Mouse (Mus musculus): ENCODE results near the gene Kcnh2. TPM values are rescaled to one million over a fixed set of nuclear protein-coding genes. Genes with fewer than 3 reads are reported as not detected.

Kcnh2 gene
- total and polyA plus RNA-seq, 3 experiments, result 1.3 to 12.6 (median 6.8) TPM

DNA sequence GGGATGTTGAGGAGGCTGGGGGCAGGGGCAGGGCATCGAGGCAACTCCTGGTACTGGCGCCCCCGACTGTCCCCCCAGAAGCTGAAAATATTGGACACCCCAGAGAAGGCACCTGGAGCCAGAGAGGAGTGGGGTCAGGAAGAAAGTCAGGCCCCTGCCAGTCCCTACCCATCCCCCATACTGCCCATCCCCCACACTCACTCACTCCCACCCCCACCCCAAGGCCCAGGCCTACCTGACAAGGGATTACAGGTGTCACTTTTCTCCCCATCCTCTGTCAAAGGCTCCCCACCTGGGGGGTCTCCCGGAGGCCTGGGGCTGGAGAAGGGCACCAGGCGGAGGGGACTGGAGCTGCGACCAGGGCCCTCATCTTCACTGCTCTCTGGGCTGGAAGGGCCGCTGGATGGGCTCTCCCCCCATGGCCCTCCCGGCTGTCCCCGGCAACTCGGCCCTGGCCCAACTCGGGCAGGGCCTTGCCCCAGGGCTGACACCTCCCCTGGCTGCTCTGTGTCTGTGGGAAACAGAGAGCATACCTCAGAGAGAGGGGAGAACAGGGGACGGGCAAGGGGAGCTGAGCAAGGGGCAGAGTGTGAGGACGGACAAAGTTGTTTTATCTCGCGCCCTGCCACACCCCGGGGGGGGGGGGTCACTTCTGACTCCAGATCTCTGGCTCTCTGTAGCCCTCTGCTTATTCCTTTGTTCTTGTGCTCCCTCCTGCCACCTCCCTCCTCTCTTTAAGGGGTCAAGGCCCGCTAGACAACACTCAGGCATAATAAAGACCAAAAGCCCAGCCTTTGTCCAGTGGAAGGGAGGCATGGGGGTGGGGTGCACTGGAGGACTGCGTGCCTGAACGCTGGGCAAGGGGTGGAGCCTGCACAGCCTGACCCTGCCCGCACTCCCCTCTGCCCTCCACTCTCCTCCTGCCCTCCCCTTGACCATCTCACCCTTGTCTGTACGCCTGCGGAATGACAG is 29.4 kb downstream of the Kcnh2 start:
- no peak overlapping the region for H3K4me3 ChIP-seq (ENCODE audit: low read depth, low read length)
- no peak for DNase-seq (ENCODE audit: low spot score)
- TF ChIP-seq TAL1 (conservative IDR thresholded peaks at IDR 0.05; ENCODE audit: low read depth, low read length), result no peak
- TF ChIP-seq GATA2 (IDR thresholded peaks at IDR 0.05; ENCODE audit: borderline replicate concordance, low read depth, low read length), result no peak
- no peak for TF ChIP-seq POLR2AphosphoS5 (IDR thresholded peaks at IDR 0.05; ENCODE audit: insufficient replicate concordance, low read depth, low read length)
- TF ChIP-seq CTCF (IDR thresholded peaks at IDR 0.05; ENCODE audit: low read depth, low read length), result no peak
- H3K36me3 ChIP-seq (replicated peaks), result peaks cover 27% of the 10 kb centered on the region
- peaks cover 16% of the 10 kb centered on the region for H3K27me3 ChIP-seq (ENCODE audit: insufficient read depth, low read length)
- peaks cover 17% of the 10 kb centered on the region for H3K4me1 ChIP-seq (ENCODE audit: insufficient read depth, low read depth, low read length)
- no peak for ATAC-seq (ENCODE audit: extremely low read depth, insufficient number of reproducible peaks, low FRiP score, poor library complexity, severe bottlenecking)
- H3K9me3 ChIP-seq (replicated peaks), result no peaks in the 10 kb centered on the region

DNA sequence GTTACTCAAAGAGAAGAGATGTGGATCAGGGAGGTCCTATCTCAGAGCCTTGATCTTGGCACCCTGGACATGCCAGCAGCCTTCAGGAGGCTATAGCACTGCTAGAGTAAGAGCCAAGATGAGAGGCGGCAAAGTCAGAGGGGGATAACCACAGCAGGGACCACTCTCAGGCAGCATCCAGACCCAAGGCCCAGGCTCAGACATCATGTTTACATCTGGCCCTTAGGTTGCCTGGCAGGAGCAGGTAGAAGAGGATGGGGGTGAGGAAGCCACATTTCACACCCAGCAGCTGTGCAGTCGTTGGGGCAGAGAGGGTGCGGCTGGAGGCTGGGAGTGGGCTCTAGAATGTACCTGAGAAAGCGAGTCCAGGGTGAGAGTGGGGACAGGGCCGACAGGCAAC is 30.5 kb downstream of the Kcnh2 start:
- TF ChIP-seq TAL1 (conservative IDR thresholded peaks at IDR 0.05; ENCODE audit: low read depth, low read length), result no peak
- no peak for TF ChIP-seq POLR2AphosphoS5 (IDR thresholded peaks at IDR 0.05; ENCODE audit: insufficient replicate concordance, low read depth, low read length)
- no peak for TF ChIP-seq GATA2 (IDR thresholded peaks at IDR 0.05; ENCODE audit: borderline replicate concordance, low read depth, low read length)
- no peak for TF ChIP-seq GATA1 (IDR thresholded peaks at IDR 0.05; ENCODE audit: borderline replicate concordance, low read length)
- no peak for TF ChIP-seq CTCF (IDR thresholded peaks at IDR 0.05; ENCODE audit: low read depth, low read length)
- Histone ChIP-seq H3K27me3 (ENCODE audit: insufficient read depth, low read length) (peaks cover 16% of the 10 kb centered on the region), H3K4me3 (ENCODE audit: low read depth, low read length) (no peak overlapping the region), H3K4me1 (ENCODE audit: insufficient read depth, low read depth, low read length) (peaks cover 17% of the 10 kb centered on the region), H3K9me3 (replicated peaks) (no peaks in the 10 kb centered on the region), H3K36me3 (replicated peaks) (peaks cover 22% of the 10 kb centered on the region)
- ATAC-seq (ENCODE audit: extremely low read depth, insufficient number of reproducible peaks, low FRiP score, poor library complexity, severe bottlenecking) (no peak), DNase-seq (ENCODE audit: low spot score) (no peak)

DNA sequence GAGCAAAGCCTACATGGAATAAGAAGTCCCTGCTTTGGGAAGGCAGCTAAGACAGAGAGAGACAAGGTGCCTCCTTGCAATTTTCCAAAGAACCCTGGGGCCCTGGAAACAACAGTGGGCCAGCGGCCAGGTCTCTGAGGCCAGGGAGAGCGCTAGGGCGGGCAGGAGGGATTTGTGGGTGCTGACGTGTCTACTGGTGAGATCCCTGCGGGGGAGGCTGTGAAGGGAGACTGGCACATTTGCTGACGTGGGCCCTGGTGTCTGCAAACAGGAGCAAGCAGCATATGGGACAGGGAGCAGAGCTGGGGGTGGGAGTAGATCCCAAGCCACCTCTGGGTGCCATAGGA is 31.0 kb downstream of the Kcnh2 start:
- DNase-seq (ENCODE audit: low spot score) (no peak), ATAC-seq (ENCODE audit: extremely low read depth, insufficient number of reproducible peaks, low FRiP score, poor library complexity, severe bottlenecking) (no peak)
- peaks cover 16% of the 10 kb centered on the region for H3K27me3 ChIP-seq (ENCODE audit: insufficient read depth, low read length)
- H3K4me1 ChIP-seq (ENCODE audit: insufficient read depth, low read depth, low read length), result peaks cover 17% of the 10 kb centered on the region
- H3K36me3 ChIP-seq (replicated peaks), result peaks cover 17% of the 10 kb centered on the region
- H3K4me3 ChIP-seq (ENCODE audit: low read depth, low read length), result no peak overlapping the region
- TF ChIP-seq GATA1 (IDR thresholded peaks at IDR 0.05; ENCODE audit: borderline replicate concordance, low read length), result no peak
- TF ChIP-seq TAL1 (conservative IDR thresholded peaks at IDR 0.05; ENCODE audit: low read depth, low read length), result no peak
- TF ChIP-seq CTCF (IDR thresholded peaks at IDR 0.05; ENCODE audit: low read depth, low read length), result no peak
- no peak for TF ChIP-seq GATA2 (IDR thresholded peaks at IDR 0.05; ENCODE audit: borderline replicate concordance, low read depth, low read length)
- TF ChIP-seq POLR2AphosphoS5 (IDR thresholded peaks at IDR 0.05; ENCODE audit: insufficient replicate concordance, low read depth, low read length), result no peak
- H3K9me3 ChIP-seq (replicated peaks), result no peaks in the 10 kb centered on the region

DNA sequence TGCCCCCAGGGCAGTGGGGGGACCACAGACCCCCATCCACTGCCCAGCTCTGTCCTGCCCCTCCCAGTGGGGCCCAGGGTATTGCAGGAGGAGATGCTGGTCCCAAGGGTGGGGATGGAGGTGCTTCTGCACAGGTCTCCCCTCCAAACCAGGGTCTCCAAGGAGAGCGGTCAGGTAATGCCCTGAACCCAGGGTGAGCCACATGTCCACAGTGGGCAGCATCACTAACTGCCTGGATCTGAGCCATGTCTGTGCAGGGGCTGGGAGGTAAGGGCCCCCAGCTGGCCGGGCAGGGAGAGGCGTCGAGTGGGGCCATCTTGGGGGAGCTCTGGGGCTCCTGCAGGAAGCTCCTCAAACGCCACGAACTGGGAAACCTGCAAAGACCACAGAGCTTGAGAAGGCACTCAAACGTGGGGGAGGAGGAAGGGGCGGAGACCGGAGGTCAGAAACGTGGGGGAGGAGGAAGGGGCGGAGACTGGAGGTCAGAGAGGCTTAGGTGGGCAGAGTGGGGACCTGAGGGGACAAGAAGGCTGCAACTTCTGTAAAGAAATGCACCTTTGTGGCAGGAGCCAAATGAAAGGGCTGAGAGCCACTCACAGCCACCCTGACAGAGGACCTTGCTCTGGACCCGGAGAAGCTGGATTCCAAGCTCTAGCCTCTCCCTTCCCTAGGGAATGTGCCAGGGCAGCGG is 31.5 kb downstream of the Kcnh2 start:
- peaks cover 17% of the 10 kb centered on the region for H3K4me1 ChIP-seq (ENCODE audit: insufficient read depth, low read depth, low read length)
- no peak overlapping the region for H3K4me3 ChIP-seq (ENCODE audit: low read depth, low read length)
- ATAC-seq (ENCODE audit: extremely low read depth, insufficient number of reproducible peaks, low FRiP score, poor library complexity, severe bottlenecking), result no peak
- H3K27me3 ChIP-seq (ENCODE audit: insufficient read depth, low read length), result peaks cover 16% of the 10 kb centered on the region
- no peaks in the 10 kb centered on the region for H3K9me3 ChIP-seq (replicated peaks)
- no peak for DNase-seq (ENCODE audit: low spot score)
- peaks cover 12% of the 10 kb centered on the region for H3K36me3 ChIP-seq (replicated peaks)
- TF ChIP-seq GATA1 (IDR thresholded peaks at IDR 0.05; ENCODE audit: borderline replicate concordance, low read length), result no peak

DNA sequence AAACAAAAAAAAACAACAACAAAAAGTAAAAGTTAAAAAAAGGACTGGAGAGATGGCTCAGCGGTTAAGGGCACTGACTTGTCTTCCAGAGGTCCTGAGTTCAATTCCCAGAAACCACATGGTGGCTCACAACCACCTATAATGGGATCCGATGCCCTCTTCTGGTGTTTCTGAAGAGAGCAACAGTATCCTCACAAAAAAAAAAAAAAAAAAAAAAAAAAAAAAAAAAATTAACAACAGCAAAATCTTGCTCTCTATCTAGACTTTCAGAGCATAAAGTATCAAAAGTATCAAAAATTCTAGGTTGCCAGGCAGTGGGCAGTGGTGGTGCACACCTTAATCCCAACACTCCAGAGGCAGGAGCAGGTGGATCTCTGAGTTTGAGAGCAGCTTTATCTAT is 42.2 kb downstream of the Kcnh2 start:
- TF ChIP-seq TAL1 (conservative IDR thresholded peaks at IDR 0.05; ENCODE audit: low read depth, low read length) (no peak), CTCF (IDR thresholded peaks at IDR 0.05; ENCODE audit: low read depth, low read length) (no peak), GATA2 (IDR thresholded peaks at IDR 0.05; ENCODE audit: borderline replicate concordance, low read depth, low read length) (no peak), POLR2AphosphoS5 (IDR thresholded peaks at IDR 0.05; ENCODE audit: insufficient replicate concordance, low read depth, low read length) (no peak), GATA1 (IDR thresholded peaks at IDR 0.05; ENCODE audit: borderline replicate concordance, low read length) (no peak)
- H3K27me3 ChIP-seq (ENCODE audit: insufficient read depth, low read length), result peaks cover 6% of the 10 kb centered on the region; the same call in 1 of the 2 replicates
- no peak for ATAC-seq (ENCODE audit: extremely low read depth, insufficient number of reproducible peaks, low FRiP score, poor library complexity, severe bottlenecking)

DNA sequence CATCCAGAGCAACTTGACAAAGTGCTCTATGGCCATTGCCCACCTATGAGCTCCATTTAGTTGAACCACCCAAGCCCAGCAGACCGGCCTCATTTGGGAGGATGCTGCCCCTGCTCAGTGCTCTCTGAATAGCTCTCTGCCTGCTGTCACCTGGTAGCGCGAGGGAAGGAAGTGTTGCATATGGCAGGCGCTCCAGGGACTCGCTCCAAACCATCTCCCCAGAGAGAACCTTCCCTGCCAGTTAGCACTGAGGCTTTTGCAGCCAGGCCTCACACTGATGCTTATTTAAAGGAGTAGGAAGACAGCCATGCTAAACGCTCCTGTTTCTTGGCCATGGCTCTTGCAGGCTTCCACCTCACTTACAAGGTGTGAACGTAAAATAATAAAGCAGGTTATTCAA is 42.8 kb downstream of the Kcnh2 start:
- Histone ChIP-seq H3K4me3 (ENCODE audit: low read depth, low read length) (no peak overlapping the region), H3K36me3 (replicated peaks) (no peaks in the 10 kb centered on the region), H3K9me3 (replicated peaks) (no peaks in the 10 kb centered on the region), H3K4me1 (ENCODE audit: insufficient read depth, low read depth, low read length) (no peaks in the 10 kb centered on the region), H3K27me3 (ENCODE audit: insufficient read depth, low read length) (peaks cover 6% of the 10 kb centered on the region; the same call in 1 of the 2 replicates)
- DNase-seq (ENCODE audit: low spot score) (no peak), ATAC-seq (ENCODE audit: extremely low read depth, insufficient number of reproducible peaks, low FRiP score, poor library complexity, severe bottlenecking) (no peak)
- no peak for TF ChIP-seq TAL1 (conservative IDR thresholded peaks at IDR 0.05; ENCODE audit: low read depth, low read length)
- TF ChIP-seq POLR2AphosphoS5 (IDR thresholded peaks at IDR 0.05; ENCODE audit: insufficient replicate concordance, low read depth, low read length), result no peak
- no peak for TF ChIP-seq CTCF (IDR thresholded peaks at IDR 0.05; ENCODE audit: low read depth, low read length)
- no peak for TF ChIP-seq GATA2 (IDR thresholded peaks at IDR 0.05; ENCODE audit: borderline replicate concordance, low read depth, low read length)
- TF ChIP-seq GATA1 (IDR thresholded peaks at IDR 0.05; ENCODE audit: borderline replicate concordance, low read length), result no peak

More for the DNA sequence above, 42.2 kb downstream of the Kcnh2 start:
- H3K9me3 ChIP-seq (replicated peaks), result 0 out of 2 replicates have a peak, but pooled peaks cover 2% of the 10 kb centered on the region
- H3K36me3 ChIP-seq (replicated peaks), result no peaks in the 10 kb centered on the region
- DNase-seq (ENCODE audit: low spot score), result no peak
- no peak overlapping the region for H3K4me3 ChIP-seq (ENCODE audit: low read depth, low read length)
- H3K4me1 ChIP-seq (ENCODE audit: insufficient read depth, low read depth, low read length), result no peaks in the 10 kb centered on the region
